Mouse (Mus musculus) effector memory CD4-positive, alpha-beta T cell, adult 7 months (primary cell): ENCODE results near the gene Clec12b. TPM values are rescaled to one million over a fixed set of nuclear protein-coding genes. Genes with fewer than 3 reads are reported as not detected.

Experiments used
- polyA plus RNA-seq: library from polyadenylated mRNA; unstranded; fragments of 100-300 nt; shearing (Covaris generic); gene quantifications from one replicate; pipeline ENCODE4 v1.2.1, GENCODE M21; 2017

Gene Clec12b
- not detected for polyA plus RNA-seq

DNA sequence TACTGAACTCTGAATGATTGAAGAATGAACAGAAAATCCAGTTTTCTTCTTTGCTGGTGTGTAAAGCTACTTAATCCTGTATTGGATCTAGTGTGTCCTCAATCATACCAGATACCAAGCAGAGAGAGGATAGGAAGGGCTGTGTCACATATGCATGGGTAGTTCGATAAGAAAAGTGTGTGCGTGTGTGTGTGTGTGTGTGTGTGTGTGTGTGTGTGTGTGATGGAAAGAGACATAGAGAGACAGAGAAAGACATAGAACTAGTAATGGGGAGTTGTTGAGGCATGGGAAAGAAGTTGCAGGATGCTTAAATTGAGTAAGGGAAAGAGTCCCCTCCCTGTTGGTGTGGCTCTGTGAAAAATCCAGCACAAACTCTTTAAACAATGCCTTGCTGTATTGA lies at the start of gene Clec12b:
TSS of gene Clec12b (minus strand) at position 101 of the 400 bp plus-strand sequence.

DNA sequence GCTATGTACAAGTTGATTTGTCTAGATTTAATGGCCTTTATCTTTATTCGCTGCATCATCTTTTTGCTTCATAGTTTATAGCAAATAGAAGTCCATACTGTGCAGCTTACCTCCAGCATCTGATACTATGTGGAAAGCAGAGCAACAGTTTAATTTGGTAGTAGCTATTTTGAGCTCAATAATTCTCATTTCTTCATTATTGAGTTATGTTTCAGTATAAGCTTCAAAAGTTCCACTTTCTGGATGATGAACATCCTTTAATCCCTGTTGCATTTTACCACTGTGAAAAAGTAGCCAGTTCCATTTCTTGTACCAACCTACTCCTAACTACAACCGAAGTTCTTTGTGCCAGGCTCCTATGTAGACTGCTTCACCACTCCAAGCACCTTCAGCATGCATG lies 22.9 kb upstream of the Clec12b start, which contains the start of gene Clec9a:
TSS of gene Clec9a (plus strand) at position 301 of the 400 bp plus-strand sequence.

DNA sequence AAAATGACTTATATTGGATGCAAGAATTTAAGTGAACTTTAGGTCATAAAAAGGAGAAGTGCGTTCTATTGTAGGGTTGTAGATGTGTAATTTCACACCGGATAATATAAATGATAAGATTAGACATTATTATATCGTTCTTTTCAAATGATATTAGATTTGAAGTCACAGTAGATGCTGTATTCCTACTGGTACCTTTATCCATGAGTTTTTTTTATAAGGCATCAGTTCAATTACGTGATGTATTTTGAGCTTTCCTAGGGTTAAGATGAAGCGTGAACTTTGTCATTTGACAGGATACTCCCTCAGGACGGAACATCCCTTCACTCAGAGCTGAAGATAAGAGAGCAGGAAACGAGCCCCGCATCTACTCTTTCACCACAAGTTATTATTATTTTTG lies 11.3 kb upstream of the Clec12b start, which contains the start of gene Clec1b:
TSS of gene Clec1b (plus strand) at position 301 of the 400 bp plus-strand sequence.

GRCm38 (mm10) chr6:129342391-129342790 lies 43.3 kb downstream of the Clec12b start, which contains the start of gene Clec12a:
Gene Clec12a (plus strand): TSS chr6:129342691.

GRCm38 (mm10) chr6:129331610-129332009 lies 54.1 kb downstream of the Clec12b start, which contains the start of gene 4922502D21Rik:
Gene 4922502D21Rik (minus strand): TSS chr6:129331796.

Other genes with a start within 250 kb of the Clec12b start
- 10.0 TPM for gene Clec2d, start 205.3 kb downstream of the Clec12b start, polyA plus RNA-seq
- gene Cd69, start 110.4 kb downstream of the Clec12b start, polyA plus RNA-seq = 1,226 TPM
- not detected for gene 4922502D21Rik, start 54.1 kb downstream of the Clec12b start, polyA plus RNA-seq
- 0.83 TPM for gene Clec12a, start 43.2 kb downstream of the Clec12b start, polyA plus RNA-seq
- 0.20 TPM for gene Clec1b, start 11.4 kb upstream of the Clec12b start, polyA plus RNA-seq
- not detected for gene Clec9a, start 23.0 kb upstream of the Clec12b start, polyA plus RNA-seq
- not detected for gene Clec1a, start 66.1 kb upstream of the Clec12b start, polyA plus RNA-seq
- gene Olr1, start 121.3 kb upstream of the Clec12b start, polyA plus RNA-seq = not detected
- not detected for gene Tmem52b, start 126.7 kb upstream of the Clec12b start, polyA plus RNA-seq
- 55.7 TPM for gene Gabarapl1, start 147.3 kb upstream of the Clec12b start, polyA plus RNA-seq
- gene Klre1, start 192.0 kb upstream of the Clec12b start, polyA plus RNA-seq = 1.4 TPM
- 53.0 TPM for gene Klrd1, start 205.9 kb upstream of the Clec12b start, polyA plus RNA-seq
- gene Klrk1, start 238.0 kb upstream of the Clec12b start, polyA plus RNA-seq = 219 TPM